Mouse (Mus musculus): ENCODE measurements around the gene Rhcg. TPM values are rescaled to one million over a fixed set of nuclear protein-coding genes. Genes with fewer than 3 reads are reported as not detected.

Gene Rhcg
- polyA plus RNA-seq, 1 experiment from 2014 or later = 68.2 TPM

- ATAC-seq (ENCODE audit: low FRiP score, low TSS enrichment) = no peak
- H3K27ac ChIP-seq (ENCODE audit: low read length) = no peak overlapping the region
- H3K9ac ChIP-seq (replicated peaks; ENCODE audit: low read length) = no peak overlapping the region
These were observed 58.8 kb downstream of the Rhcg start for GRCm38 (mm10) chr7:79558698-79559097.

GRCm38 (mm10) chr7:79557728-79558221 is 59.7 kb downstream of the Rhcg start:
- no peak overlapping the region for H3K27ac ChIP-seq (ENCODE audit: low read length)
- peaks cover 80% of the 10 kb centered on the region for H3K27me3 ChIP-seq (ENCODE audit: insufficient read depth, low read length)
- H3K9ac ChIP-seq (replicated peaks; ENCODE audit: low read length) = no peak overlapping the region
- WGBS = 3% methylated on average over 8 of the region's 8 CpGs
- H3K9me3 ChIP-seq (ENCODE audit: low read length) = no peaks in the 10 kb centered on the region
- no peak overlapping the region for H3K4me3 ChIP-seq (ENCODE audit: low read length)
- no peaks in the 10 kb centered on the region for H3K4me1 ChIP-seq (ENCODE audit: insufficient read depth, low read length)
- no peak for ATAC-seq (ENCODE audit: low FRiP score, low TSS enrichment)
- H3K4me2 ChIP-seq (replicated peaks; ENCODE audit: low read depth, low read length) = no peak overlapping the region
- no peaks in the 10 kb centered on the region for H3K36me3 ChIP-seq (ENCODE audit: insufficient read depth, low read length)

More at GRCm38 (mm10) chr7:79558698-79559097, 58.8 kb downstream of the Rhcg start:
- Histone ChIP-seq H3K27me3 (ENCODE audit: insufficient read depth, low read length) (peaks cover 71% of the 10 kb centered on the region), H3K4me3 (ENCODE audit: low read length) (no peak overlapping the region), H3K4me1 (ENCODE audit: insufficient read depth, low read length) (no peaks in the 10 kb centered on the region), H3K9me3 (ENCODE audit: low read length) (no peaks in the 10 kb centered on the region), H3K36me3 (ENCODE audit: insufficient read depth, low read length) (no peaks in the 10 kb centered on the region), H3K4me2 (replicated peaks; ENCODE audit: low read depth, low read length) (no peak overlapping the region)
- 76% methylated on average over 1 of the region's 1 CpGs for WGBS

- no peak overlapping the region for H3K4me2 ChIP-seq (replicated peaks; ENCODE audit: low read depth, low read length)
- ATAC-seq (ENCODE audit: low FRiP score, low TSS enrichment) = 0 out of 2 replicates have a peak, but pooled peaks have one; percentile 61
- no peak overlapping the region for H3K27ac ChIP-seq (ENCODE audit: low read length)
- no peaks in the 10 kb centered on the region for H3K4me1 ChIP-seq (ENCODE audit: insufficient read depth, low read length)
- H3K36me3 ChIP-seq (ENCODE audit: insufficient read depth, low read length) = no peaks in the 10 kb centered on the region
- WGBS = 3% methylated on average over 25 of the region's 25 CpGs
- no peaks in the 10 kb centered on the region for H3K9me3 ChIP-seq (ENCODE audit: low read length)
- no peak overlapping the region for H3K9ac ChIP-seq (replicated peaks; ENCODE audit: low read length)
- H3K4me3 ChIP-seq (ENCODE audit: low read length) = no peak overlapping the region
- peaks cover 81% of the 10 kb centered on the region for H3K27me3 ChIP-seq (ENCODE audit: insufficient read depth, low read length)
These were observed 62.0 kb downstream of the Rhcg start for GRCm38 (mm10) chr7:79555368-79556034.

- WGBS = 3% methylated on average over 10 of the region's 10 CpGs
- no peak overlapping the region for H3K4me3 ChIP-seq (ENCODE audit: low read length)
These were observed 64.8 kb downstream of the Rhcg start for GRCm38 (mm10) chr7:79552702-79553101.

GRCm38 (mm10) chr7:79548893-79549555 is 68.4 kb downstream of the Rhcg start:
- WGBS = 22% methylated on average over 12 of the region's 12 CpGs
- no peak for ATAC-seq (ENCODE audit: low FRiP score, low TSS enrichment)
- H3K4me1 ChIP-seq (ENCODE audit: insufficient read depth, low read length) = no peaks in the 10 kb centered on the region

More at GRCm38 (mm10) chr7:79552702-79553101, 64.8 kb downstream of the Rhcg start:
- Histone ChIP-seq H3K27me3 (ENCODE audit: insufficient read depth, low read length) (peaks cover 93% of the 10 kb centered on the region), H3K27ac (ENCODE audit: low read length) (no peak overlapping the region), H3K9ac (replicated peaks; ENCODE audit: low read length) (no peak overlapping the region), H3K4me2 (replicated peaks; ENCODE audit: low read depth, low read length) (no peak overlapping the region), H3K36me3 (ENCODE audit: insufficient read depth, low read length) (no peaks in the 10 kb centered on the region), H3K9me3 (ENCODE audit: low read length) (no peaks in the 10 kb centered on the region), H3K4me1 (ENCODE audit: insufficient read depth, low read length) (no peaks in the 10 kb centered on the region)
- ATAC-seq (ENCODE audit: low FRiP score, low TSS enrichment) = no peak

GRCm38 (mm10) chr7:79547092-79547491 is 70.4 kb downstream of the Rhcg start:
- H3K27ac ChIP-seq (ENCODE audit: low read length) = no peak overlapping the region
- H3K9ac ChIP-seq (replicated peaks; ENCODE audit: low read length) = no peak overlapping the region
- peaks cover 97% of the 10 kb centered on the region for H3K27me3 ChIP-seq (ENCODE audit: insufficient read depth, low read length)
- ATAC-seq (ENCODE audit: low FRiP score, low TSS enrichment) = peak; percentile 31; the same call in 1 of the 2 replicates
- under 1% methylated on average over 15 of the region's 15 CpGs for WGBS
- H3K4me3 ChIP-seq (ENCODE audit: low read length) = no peak overlapping the region
- no peak overlapping the region for H3K4me2 ChIP-seq (replicated peaks; ENCODE audit: low read depth, low read length)
- H3K9me3 ChIP-seq (ENCODE audit: low read length) = no peaks in the 10 kb centered on the region
- no peaks in the 10 kb centered on the region for H3K36me3 ChIP-seq (ENCODE audit: insufficient read depth, low read length)
- peaks cover 7% of the 10 kb centered on the region; the same call in 1 of the 2 replicates for H3K4me1 ChIP-seq (ENCODE audit: insufficient read depth, low read length)

More at GRCm38 (mm10) chr7:79548893-79549555, 68.4 kb downstream of the Rhcg start:
- H3K9me3 ChIP-seq (ENCODE audit: low read length) = no peaks in the 10 kb centered on the region
- H3K4me3 ChIP-seq (ENCODE audit: low read length) = no peak overlapping the region
- no peak overlapping the region for H3K27ac ChIP-seq (ENCODE audit: low read length)
- no peaks in the 10 kb centered on the region for H3K36me3 ChIP-seq (ENCODE audit: insufficient read depth, low read length)
- peaks cover 93% of the 10 kb centered on the region for H3K27me3 ChIP-seq (ENCODE audit: insufficient read depth, low read length)
- no peak overlapping the region for H3K4me2 ChIP-seq (replicated peaks; ENCODE audit: low read depth, low read length)
- no peak overlapping the region for H3K9ac ChIP-seq (replicated peaks; ENCODE audit: low read length)

- no peak overlapping the region for H3K9ac ChIP-seq (replicated peaks; ENCODE audit: low read length)
- H3K27ac ChIP-seq (ENCODE audit: low read length) = no peak overlapping the region
- H3K4me1 ChIP-seq (ENCODE audit: insufficient read depth, low read length) = peaks cover 7% of the 10 kb centered on the region; the same call in 1 of the 2 replicates
- no peak for ATAC-seq (ENCODE audit: low FRiP score, low TSS enrichment)
- WGBS = under 1% methylated on average over 7 of the region's 7 CpGs
- no peaks in the 10 kb centered on the region for H3K36me3 ChIP-seq (ENCODE audit: insufficient read depth, low read length)
- no peaks in the 10 kb centered on the region for H3K9me3 ChIP-seq (ENCODE audit: low read length)
- peaks cover 96% of the 10 kb centered on the region for H3K27me3 ChIP-seq (ENCODE audit: insufficient read depth, low read length)
- H3K4me2 ChIP-seq (replicated peaks; ENCODE audit: low read depth, low read length) = no peak overlapping the region
- H3K4me3 ChIP-seq (ENCODE audit: low read length) = no peak overlapping the region
These were observed 72.4 kb downstream of the Rhcg start for GRCm38 (mm10) chr7:79545066-79545400.

GRCm38 (mm10) chr7:79544281-79545065 is 73.0 kb downstream of the Rhcg start:
- H3K27ac ChIP-seq (ENCODE audit: low read length) = no peak overlapping the region
- no peaks in the 10 kb centered on the region for H3K36me3 ChIP-seq (ENCODE audit: insufficient read depth, low read length)
- peaks cover 7% of the 10 kb centered on the region; the same call in 1 of the 2 replicates for H3K4me1 ChIP-seq (ENCODE audit: insufficient read depth, low read length)
- no peak overlapping the region for H3K9ac ChIP-seq (replicated peaks; ENCODE audit: low read length)
- H3K9me3 ChIP-seq (ENCODE audit: low read length) = no peaks in the 10 kb centered on the region
- H3K4me3 ChIP-seq (ENCODE audit: low read length) = no peak overlapping the region
- WGBS = 2% methylated on average over 37 of the region's 37 CpGs
- no peak for ATAC-seq (ENCODE audit: low FRiP score, low TSS enrichment)
- H3K4me2 ChIP-seq (replicated peaks; ENCODE audit: low read depth, low read length) = no peak overlapping the region
- peaks cover 96% of the 10 kb centered on the region for H3K27me3 ChIP-seq (ENCODE audit: insufficient read depth, low read length)

Measured in kidney, embryonic 16.5 days (tissue).